Mouse (Mus musculus) ES-Bruce4 (cell line): ENCODE results near the gene RPS10-NUDT3. TPM values are rescaled to one million over a fixed set of nuclear protein-coding genes. Genes with fewer than 3 reads are reported as not detected.

ENCODE experiments used
- H3K27ac ChIP-seq: 2 replicates; pipeline ENCODE4 v1.5.1; 2012; ENCODE audit warnings: low read length, inconsistent platforms; ENCODE audit not compliant: insufficient read depth
- H3K27me3 ChIP-seq: 2 replicates; pipeline ENCODE4 v1.6.1; 2012; ENCODE audit warnings: mild to moderate bottlenecking, low read length, inconsistent platforms; ENCODE audit not compliant: control insufficient read depth, poor library complexity, insufficient read depth, severe bottlenecking
- H3K36me3 ChIP-seq: 2 replicates; pipeline ENCODE4 v1.6.1; 2012; ENCODE audit warnings: inconsistent platforms, mild to moderate bottlenecking, low read length, moderate library complexity; ENCODE audit not compliant: control insufficient read depth, poor library complexity, insufficient read depth, severe bottlenecking
- H3K4me1 ChIP-seq: one replicate; pipeline ENCODE4 v1.8.1; 2011; ENCODE audit warnings: low read length; ENCODE audit not compliant: control insufficient read depth, insufficient read depth
- H3K4me3 ChIP-seq: 2 replicates; pipeline ENCODE4 v1.5.1; 2011; ENCODE audit warnings: low read depth, mild to moderate bottlenecking, low read length
- H3K9ac ChIP-seq: 2 replicates; pipeline ENCODE4 v1.6.1; 2012; ENCODE audit warnings: low read depth, mild to moderate bottlenecking, inconsistent platforms; ENCODE audit not compliant: poor library complexity, severe bottlenecking
- H3K9me3 ChIP-seq: replicated peaks from 2 replicates; pipeline ENCODE4 v1.6.1; 2012; ENCODE audit warnings: mild to moderate bottlenecking, low read length, inconsistent platforms; ENCODE audit not compliant: control insufficient read depth, poor library complexity, insufficient read depth, severe bottlenecking
- CTCF ChIP-seq: IDR thresholded peaks from one replicate; pipeline ENCODE4 v1.8.1; 2011; ENCODE audit warnings: low read depth, low read length
- EP300 ChIP-seq: IDR thresholded peaks from 2 replicates; pipeline ENCODE4 v1.6.1; 2011; ENCODE audit warnings: low read depth, low read length; ENCODE audit not compliant: insufficient read depth
- POLR2A ChIP-seq: IDR thresholded peaks from one replicate; pipeline ENCODE4 v1.8.1; 2011; ENCODE audit warnings: low read length; ENCODE audit not compliant: insufficient read depth
- polyA plus RNA-seq: library from polyadenylated mRNA; stranded (reverse); fragments of >200 nt; gene quantifications from 2 replicates; pipeline ENCODE4 v1.2.4, GENCODE M21; 2011; ENCODE audit warnings: low read depth; ENCODE audit not compliant: missing spikeins, insufficient read depth, insufficient read length

Gene RPS10-NUDT3
- polyA plus RNA-seq, 1 experiment: not detected

DNA sequence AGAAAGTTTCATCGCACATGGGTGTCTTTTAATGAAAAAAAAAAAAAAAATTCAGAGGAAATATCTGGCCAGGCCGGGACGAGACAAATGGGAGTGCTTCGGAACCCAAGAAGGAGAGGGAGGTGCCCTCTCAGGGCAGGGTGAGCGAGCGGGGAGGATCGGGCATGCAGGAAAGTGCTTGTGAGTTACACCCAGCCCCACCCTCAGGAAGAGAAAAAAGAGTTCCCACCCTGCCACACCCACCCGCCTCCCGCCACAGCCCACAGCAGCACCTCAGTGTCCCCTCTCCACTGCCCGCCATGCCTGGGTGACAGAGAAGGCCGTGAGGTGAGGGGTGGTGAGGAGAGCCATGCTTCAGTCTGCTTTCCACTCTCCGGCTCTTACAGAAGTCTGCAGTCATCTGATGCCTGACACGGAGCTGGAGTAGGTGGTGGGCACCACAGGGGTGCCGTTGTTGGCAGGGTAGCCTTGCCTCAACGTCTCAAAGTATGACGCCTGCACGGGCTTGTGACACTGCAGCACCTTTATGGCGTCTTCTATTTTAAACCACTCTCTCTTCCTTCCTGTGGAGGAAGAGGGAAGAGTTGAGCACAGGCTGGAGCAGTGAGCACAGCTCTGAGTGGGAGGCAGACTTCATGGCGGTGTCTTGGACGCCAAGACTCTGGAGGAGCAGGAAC, 54.5 kb downstream of the RPS10-NUDT3 start:
- TF ChIP-seq CTCF (no peak), POLR2A (no peak), EP300 (no peak)
- Histone ChIP-seq H3K27me3 (no peaks in the 10 kb centered on the region), H3K4me3 (peak overlapping the region; percentile 10; the same call in 1 of the 2 replicates), H3K9me3 (no peaks in the 10 kb centered on the region), H3K9ac (no peak overlapping the region), H3K36me3 (peaks cover 3% of the 10 kb centered on the region; the same call in 1 of the 2 replicates), H3K4me1 (peaks cover 11% of the 10 kb centered on the region), H3K27ac (no peak overlapping the region)

DNA sequence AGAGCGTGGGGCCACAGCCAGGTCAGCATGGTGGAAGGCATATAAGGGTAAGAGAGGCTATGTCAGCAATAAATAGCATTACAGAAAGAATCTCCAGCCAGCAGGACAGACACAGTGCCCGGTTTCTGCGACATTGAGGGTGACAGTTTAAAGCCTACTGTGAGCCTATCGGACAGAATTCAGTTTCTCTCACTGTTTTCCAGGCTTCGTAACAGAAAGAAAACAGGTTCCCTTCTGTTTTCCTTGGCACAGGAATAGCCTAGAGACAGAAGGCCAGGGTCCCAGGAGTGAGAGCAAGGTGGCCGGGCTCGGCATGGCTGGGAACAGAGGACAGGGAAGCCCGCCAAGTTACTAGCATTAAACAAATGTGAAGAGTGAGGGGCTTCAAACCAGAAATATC, 55.2 kb downstream of the RPS10-NUDT3 start:
- Histone ChIP-seq H3K36me3 (peaks cover 3% of the 10 kb centered on the region; the same call in 1 of the 2 replicates), H3K4me1 (peaks cover 11% of the 10 kb centered on the region), H3K4me3 (no peak overlapping the region), H3K27ac (no peak overlapping the region), H3K27me3 (no peaks in the 10 kb centered on the region), H3K9ac (no peak overlapping the region), H3K9me3 (no peaks in the 10 kb centered on the region)
- no peak for TF ChIP-seq POLR2A
- no peak for TF ChIP-seq CTCF
- no peak for TF ChIP-seq EP300

DNA sequence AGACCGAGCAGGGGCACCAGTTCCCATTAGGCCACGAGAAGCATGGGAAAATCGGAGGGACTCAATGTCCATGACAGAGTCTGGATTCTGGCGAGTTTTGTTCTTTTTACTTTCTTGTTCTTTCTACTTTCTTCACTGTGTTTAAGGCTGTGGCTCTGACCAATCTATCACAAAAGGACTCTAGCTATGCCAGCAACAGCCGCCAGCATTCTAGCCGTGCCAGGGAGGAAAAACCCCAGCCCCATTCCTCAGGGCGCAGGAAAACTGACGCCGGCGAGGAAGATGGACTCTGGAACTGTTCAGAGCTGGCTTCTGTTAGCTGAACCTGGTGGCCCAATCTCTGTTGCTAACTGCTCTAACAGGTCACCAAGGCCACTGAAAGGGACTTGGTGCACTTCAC, 56.5 kb downstream of the RPS10-NUDT3 start:
- Histone ChIP-seq H3K27ac (no peak overlapping the region), H3K4me3 (no peak overlapping the region), H3K9me3 (no peaks in the 10 kb centered on the region), H3K36me3 (peaks cover 3% of the 10 kb centered on the region; the same call in 1 of the 2 replicates), H3K4me1 (peaks cover 10% of the 10 kb centered on the region), H3K27me3 (no peaks in the 10 kb centered on the region), H3K9ac (no peak overlapping the region)
- no peak for TF ChIP-seq EP300
- no peak for TF ChIP-seq POLR2A
- TF ChIP-seq CTCF: no peak

DNA sequence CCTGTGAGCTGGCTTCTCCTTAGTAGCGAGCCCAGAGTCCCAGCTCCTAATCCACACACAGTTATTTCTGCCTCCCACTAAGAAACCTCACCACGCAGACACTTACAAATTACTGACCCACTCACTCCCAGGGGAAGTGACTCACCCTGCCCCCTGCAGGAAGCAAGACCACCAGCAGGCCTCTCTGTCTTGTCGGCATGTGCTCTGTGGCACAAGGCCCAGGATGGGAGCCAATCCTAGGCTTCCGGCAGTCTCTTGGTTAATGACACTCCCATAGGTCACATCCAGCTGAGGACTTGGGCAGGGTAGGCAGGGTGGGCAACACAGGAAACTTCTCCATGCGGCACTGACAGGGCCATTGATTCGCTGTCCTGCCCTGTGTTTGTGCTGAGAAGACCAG, 57.6 kb downstream of the RPS10-NUDT3 start:
- H3K4me3 ChIP-seq: no peak overlapping the region
- peaks cover 5% of the 10 kb centered on the region for H3K4me1 ChIP-seq
- H3K36me3 ChIP-seq: peaks cover 3% of the 10 kb centered on the region; the same call in 1 of the 2 replicates
- H3K27ac ChIP-seq: no peak overlapping the region
- H3K9ac ChIP-seq: no peak overlapping the region
- H3K27me3 ChIP-seq: no peaks in the 10 kb centered on the region
- H3K9me3 ChIP-seq: no peaks in the 10 kb centered on the region
- TF ChIP-seq EP300 (no peak), POLR2A (no peak), CTCF (peak; percentile 54)

DNA sequence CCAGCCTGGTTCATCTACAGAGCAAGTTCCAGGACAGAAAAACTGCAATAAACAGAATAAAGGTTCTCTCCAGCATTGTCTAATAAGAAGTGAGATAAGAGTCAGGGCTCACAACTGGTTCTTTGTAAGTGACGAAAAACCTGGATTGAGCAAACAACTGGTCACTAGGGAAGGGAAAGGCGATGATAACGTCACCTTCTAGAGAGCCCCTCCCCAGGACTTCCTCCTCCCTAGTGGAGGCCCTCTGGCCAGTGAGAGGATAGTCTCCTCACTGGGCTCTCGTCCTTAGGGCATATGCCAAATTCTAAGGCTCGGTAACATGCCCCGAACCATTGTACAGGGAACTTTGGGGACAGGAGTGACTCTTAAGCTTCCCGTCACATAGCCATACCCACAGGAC, 59.0 kb downstream of the RPS10-NUDT3 start:
- Histone ChIP-seq H3K4me3 (no peak overlapping the region), H3K36me3 (peaks cover 3% of the 10 kb centered on the region; the same call in 1 of the 2 replicates), H3K27ac (no peak overlapping the region), H3K9me3 (no peaks in the 10 kb centered on the region), H3K27me3 (no peaks in the 10 kb centered on the region), H3K4me1 (peaks cover 2% of the 10 kb centered on the region), H3K9ac (no peak overlapping the region)
- TF ChIP-seq POLR2A (no peak), EP300 (no peak), CTCF (no peak)

DNA sequence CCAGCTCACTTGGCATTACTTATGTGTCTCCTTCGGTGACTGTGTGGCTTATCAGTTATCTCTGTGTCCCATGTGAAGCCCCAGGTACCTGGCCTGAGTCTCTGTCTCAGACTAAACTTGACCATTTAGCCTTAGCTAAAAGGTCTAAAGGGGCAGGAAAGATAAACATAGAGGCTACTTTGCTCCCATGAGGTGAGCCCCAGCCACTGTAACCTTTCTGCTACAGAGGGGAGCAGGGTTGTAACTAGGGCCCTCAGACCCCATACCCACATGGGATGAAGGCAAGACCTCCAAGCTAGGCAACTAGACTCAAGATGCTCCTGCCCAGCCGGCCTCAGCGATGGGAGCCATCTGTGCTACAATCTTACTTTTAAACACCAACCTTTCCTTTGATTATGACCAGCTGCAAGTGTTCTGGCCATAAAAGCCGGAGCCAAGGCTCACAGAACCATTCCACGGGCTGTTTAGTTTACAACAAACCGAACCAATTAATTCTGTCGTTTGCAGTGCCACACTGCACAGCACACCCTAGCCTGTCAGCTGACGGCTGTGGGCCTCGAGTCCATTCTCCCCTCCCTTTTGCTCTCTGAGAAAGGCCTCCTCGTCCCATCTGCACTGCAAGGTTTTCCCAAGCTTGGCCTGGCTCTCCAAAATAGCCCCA, 59.8 kb downstream of the RPS10-NUDT3 start:
- Histone ChIP-seq H3K36me3 (no peaks in the 10 kb centered on the region), H3K9me3 (no peaks in the 10 kb centered on the region), H3K27ac (no peak overlapping the region), H3K4me3 (no peak overlapping the region), H3K4me1 (peaks cover 2% of the 10 kb centered on the region), H3K27me3 (no peaks in the 10 kb centered on the region), H3K9ac (no peak overlapping the region)
- TF ChIP-seq EP300 (no peak), POLR2A (no peak), CTCF (no peak)
